Mouse (Mus musculus): ENCODE measurements at regions not wholly inside any gene's neighbourhood (a gene's known extent, or its start where the extent isn't known, plus 50 kb on each side); places are given as distances from the start of the nearest gene placed in this dataset.
A peak's percentile ranks its signal among the peaks of the same experiment; 100 is the strongest.

GRCm38 (mm10) chr10:44723845-44724244 is 195.5 kb upstream of the Prdm1 start:
- DNase-seq: no peak

GRCm38 (mm10) chr10:44723321-44723720 is 195.0 kb upstream of the Prdm1 start:
- no peak for DNase-seq

GRCm38 (mm10) chr10:44721670-44722069 is 193.4 kb upstream of the Prdm1 start:
- DNase-seq: no peak

GRCm38 (mm10) chr10:44716612-44717011 is 188.3 kb upstream of the Prdm1 start:
- no peak for DNase-seq

GRCm38 (mm10) chr10:44715902-44716301 is 187.6 kb upstream of the Prdm1 start:
- no peak for DNase-seq

- no peak for DNase-seq
These were observed 180.5 kb upstream of the Prdm1 start for GRCm38 (mm10) chr10:44708830-44709229.

GRCm38 (mm10) chr10:44704143-44704542 is 175.8 kb upstream of the Prdm1 start:
- DNase-seq: no peak

GRCm38 (mm10) chr10:44702108-44702507 is 173.8 kb upstream of the Prdm1 start:
- DNase-seq: peak in 1 of 2 experiments; percentile 3

- DNase-seq: no peak
These were observed 171.8 kb upstream of the Prdm1 start for GRCm38 (mm10) chr10:44699988-44700537.

GRCm38 (mm10) chr10:44697966-44698365 is 169.7 kb upstream of the Prdm1 start:
- no peak for DNase-seq

- no peak for DNase-seq
These were observed 168.7 kb upstream of the Prdm1 start for GRCm38 (mm10) chr10:44696973-44697372.

GRCm38 (mm10) chr10:44691590-44692327 is 163.5 kb upstream of the Prdm1 start:
- no peak for DNase-seq

GRCm38 (mm10) chr10:44688555-44688954 is 160.3 kb upstream of the Prdm1 start:
- no peak for DNase-seq

GRCm38 (mm10) chr10:44686055-44686454 is 157.8 kb upstream of the Prdm1 start:
- no peak for DNase-seq

GRCm38 (mm10) chr10:44685215-44685614 is 156.9 kb upstream of the Prdm1 start:
- DNase-seq: no peak

- DNase-seq: no peak
These were observed 148.2 kb upstream of the Prdm1 start for GRCm38 (mm10) chr10:44676506-44676905.

- DNase-seq: no peak
These were observed 137.3 kb upstream of the Prdm1 start for GRCm38 (mm10) chr10:44665509-44666144.

GRCm38 (mm10) chr10:44659499-44659898 is 131.2 kb upstream of the Prdm1 start:
- no peak for DNase-seq

- no peak for DNase-seq
These were observed 125.5 kb upstream of the Prdm1 start for GRCm38 (mm10) chr10:44653761-44654160.

GRCm38 (mm10) chr10:44647021-44647420 is 118.7 kb upstream of the Prdm1 start:
- no peak for DNase-seq

- no peak for DNase-seq
These were observed 118.3 kb upstream of the Prdm1 start for GRCm38 (mm10) chr10:44646615-44647014.

GRCm38 (mm10) chr10:44641616-44642015 is 113.3 kb upstream of the Prdm1 start:
- DNase-seq: no peak

- DNase-seq: no peak
These were observed 112.3 kb upstream of the Prdm1 start for GRCm38 (mm10) chr10:44640620-44641019.

- no peak for DNase-seq
These were observed 110.4 kb upstream of the Prdm1 start for GRCm38 (mm10) chr10:44638678-44639077.
